Mouse (Mus musculus): ENCODE results near the gene Klf9.
"Not testable (repeated sequence)": the region's sequence is repeated elsewhere in the genome, so short reads cannot be mapped to it uniquely, and the experiment has no call there.

Gene Klf9

GRCm38 (mm10) chr19:23141391-23142281 lies 610 bp downstream of the Klf9 start:
- DNase-seq (ENCODE audit: low spot score in 2 of 2) = peak; percentile 66 to 68

- no peak for DNase-seq (ENCODE audit: low spot score in 2 of 2)
Measured at GRCm38 (mm10) chr19:23142427-23143073, 1.5 kb downstream of the Klf9 start.

GRCm38 (mm10) chr19:23143074-23143445 lies 2.0 kb downstream of the Klf9 start:
- no peak for DNase-seq (ENCODE audit: low spot score in 2 of 2)

- DNase-seq (ENCODE audit: low spot score in 2 of 2) = no peak
Measured at GRCm38 (mm10) chr19:23143541-23143940, 2.5 kb downstream of the Klf9 start.

GRCm38 (mm10) chr19:23144031-23144430 lies 3.0 kb downstream of the Klf9 start:
- DNase-seq (ENCODE audit: low spot score in 2 of 2) = no peak

- DNase-seq (ENCODE audit: low spot score in 2 of 2) = no peak
Measured at GRCm38 (mm10) chr19:23145146-23145545, 4.1 kb downstream of the Klf9 start.

GRCm38 (mm10) chr19:23145575-23145974 lies 4.5 kb downstream of the Klf9 start:
- DNase-seq (ENCODE audit: low spot score in 2 of 2) = not testable (repeated sequence)

- DNase-seq (ENCODE audit: low spot score in 2 of 2) = no peak
Measured at GRCm38 (mm10) chr19:23146409-23146861, 5.4 kb downstream of the Klf9 start.

- no peak for DNase-seq (ENCODE audit: low spot score in 2 of 2)
Measured at GRCm38 (mm10) chr19:23147026-23147966, 6.3 kb downstream of the Klf9 start.

GRCm38 (mm10) chr19:23149465-23150410 lies 8.7 kb downstream of the Klf9 start:
- DNase-seq (ENCODE audit: low spot score in 2 of 2) = no peak

- no peak for DNase-seq (ENCODE audit: low spot score in 2 of 2)
Measured at GRCm38 (mm10) chr19:23150556-23151265, 9.7 kb downstream of the Klf9 start.

GRCm38 (mm10) chr19:23151651-23152070 lies 10.6 kb downstream of the Klf9 start:
- DNase-seq (ENCODE audit: low spot score in 2 of 2) = peak; percentile 55 to 71

GRCm38 (mm10) chr19:23152201-23152640 lies 11.2 kb downstream of the Klf9 start:
- DNase-seq (ENCODE audit: low spot score in 2 of 2) = peak in 1 of 2 experiments; percentile 61

GRCm38 (mm10) chr19:23152771-23153605 lies 12.0 kb downstream of the Klf9 start:
- DNase-seq (ENCODE audit: low spot score in 2 of 2) = no peak

GRCm38 (mm10) chr19:23153606-23154127 lies 12.6 kb downstream of the Klf9 start:
- no peak for DNase-seq (ENCODE audit: low spot score in 2 of 2)

- no peak for DNase-seq (ENCODE audit: low spot score in 2 of 2)
Measured at GRCm38 (mm10) chr19:23159780-23160395, 18.9 kb downstream of the Klf9 start.

- DNase-seq (ENCODE audit: low spot score in 2 of 2) = no peak
Measured at GRCm38 (mm10) chr19:23162387-23162809, 21.4 kb downstream of the Klf9 start.

- no peak for DNase-seq (ENCODE audit: low spot score in 2 of 2)
Measured at GRCm38 (mm10) chr19:23162877-23163276, 21.9 kb downstream of the Klf9 start.
